Mouse (Mus musculus): ENCODE data around the gene Ephx1.
"Not testable (repeated sequence)": the region's sequence is repeated elsewhere in the genome, so short reads cannot be mapped to it uniquely, and the experiment has no call there.

The Ephx1 gene

GRCm38 (mm10) chr1:180972941-180973340 lies 47.8 kb downstream of the Ephx1 start:
- no peak for DNase-seq

GRCm38 (mm10) chr1:180967261-180967660 lies 53.4 kb downstream of the Ephx1 start:
- DNase-seq, result no peak

DNA sequence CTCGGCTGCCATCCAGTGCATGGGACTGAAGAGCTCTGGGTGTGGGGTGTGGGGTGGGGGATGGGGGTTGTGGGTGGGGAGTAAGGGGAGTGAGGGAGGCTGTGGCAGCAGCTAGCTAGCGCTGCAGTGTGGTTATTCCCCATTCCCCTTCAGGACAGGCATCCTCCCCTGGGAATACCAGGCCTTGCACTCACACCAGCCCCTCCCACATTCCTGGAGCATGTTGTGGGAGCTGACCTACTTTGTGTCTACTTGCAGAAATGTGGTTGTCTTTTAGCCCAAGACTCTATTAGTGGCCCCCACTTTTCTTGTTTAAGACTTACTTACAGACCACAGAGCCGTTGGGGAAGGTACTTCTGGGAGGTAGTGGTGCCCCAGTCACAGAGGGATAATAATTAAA lies 54.2 kb downstream of the Ephx1 start:
- DNase-seq, result no peak

DNA sequence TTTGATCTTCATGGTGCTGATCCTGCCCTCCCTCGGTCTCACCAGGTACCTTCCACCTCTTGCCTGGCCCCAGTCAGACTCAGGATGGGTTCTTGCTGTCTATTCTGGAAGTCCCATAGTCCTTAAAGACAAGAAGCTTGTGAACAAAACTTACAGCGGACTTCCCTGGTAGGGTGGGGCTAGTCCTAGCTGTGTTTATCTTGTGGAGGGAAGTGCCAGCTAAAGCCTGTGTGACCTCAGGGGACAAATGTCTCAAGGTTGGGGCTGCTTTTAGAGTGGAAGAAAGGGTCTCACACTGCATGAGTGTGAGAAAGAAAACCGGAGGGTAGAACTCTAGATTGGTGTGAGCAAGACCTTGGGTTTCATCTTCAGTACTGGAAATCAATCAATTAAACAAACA lies 54.9 kb downstream of the Ephx1 start:
- DNase-seq, result no peak

- DNase-seq, result no peak
These were observed 61.9 kb downstream of the Ephx1 start for GRCm38 (mm10) chr1:180958797-180959196.

DNA sequence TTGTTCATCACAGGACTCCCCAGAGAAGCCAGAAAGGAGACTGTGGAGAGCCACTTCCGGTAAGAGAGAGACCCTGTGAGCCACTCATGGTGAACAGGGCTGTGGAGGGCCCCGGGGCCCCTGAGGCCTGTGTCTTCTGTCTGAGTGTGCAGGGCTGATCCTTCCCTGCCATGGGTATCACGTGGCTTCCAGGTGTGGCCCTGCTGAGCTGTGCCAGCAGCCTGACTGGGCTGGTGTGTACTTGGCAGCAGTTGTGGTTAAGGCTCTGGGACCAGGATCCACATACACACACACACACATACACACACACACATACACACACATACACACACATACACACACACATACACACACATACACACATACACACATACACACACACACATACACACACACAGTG lies 62.7 kb downstream of the Ephx1 start:
- DNase-seq, result no peak

- no peak for DNase-seq
These were observed 63.7 kb downstream of the Ephx1 start for GRCm38 (mm10) chr1:180956973-180957381.

DNA sequence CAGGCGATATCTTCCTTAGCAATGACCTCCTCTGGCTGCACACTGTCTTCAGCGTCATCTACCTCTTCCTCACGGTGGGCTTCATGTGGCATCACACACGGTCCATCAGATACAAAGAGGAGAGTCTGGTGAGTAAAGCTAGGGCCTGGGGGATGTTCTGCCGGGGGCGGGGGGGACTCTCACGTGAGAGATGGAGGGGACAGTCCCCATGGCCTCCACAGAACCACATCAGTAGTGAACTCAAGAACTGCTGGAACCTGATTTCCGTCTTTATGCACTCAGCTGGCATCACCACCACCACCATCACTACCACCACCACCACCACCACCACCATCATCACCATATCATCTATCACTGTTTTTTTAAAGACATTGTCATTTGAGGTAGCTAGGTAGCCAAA lies 64.3 kb downstream of the Ephx1 start:
- no peak for DNase-seq

DNA sequence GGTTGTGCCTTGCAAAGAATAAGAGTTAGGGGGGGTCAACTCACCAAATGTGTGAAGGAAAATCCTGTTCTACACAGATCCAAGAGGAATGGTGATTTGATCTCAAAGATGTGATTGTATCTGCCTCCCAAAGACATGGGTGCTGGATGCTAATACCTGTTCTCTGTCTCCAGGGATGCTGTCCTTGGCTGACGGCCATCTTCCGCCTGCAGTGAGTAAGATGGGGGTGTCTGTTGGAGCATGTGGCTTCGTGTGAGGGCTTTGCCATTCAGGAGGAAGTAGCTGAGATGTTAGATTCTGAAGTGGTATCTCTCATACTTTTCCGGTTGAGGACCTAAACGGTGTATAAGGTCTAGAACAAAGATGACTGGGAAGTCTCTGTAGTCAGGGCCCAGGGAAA lies 67.9 kb downstream of the Ephx1 start:
- DNase-seq, result no peak

GRCm38 (mm10) chr1:180952085-180952746 lies 68.5 kb downstream of the Ephx1 start:
- no peak for DNase-seq

DNA sequence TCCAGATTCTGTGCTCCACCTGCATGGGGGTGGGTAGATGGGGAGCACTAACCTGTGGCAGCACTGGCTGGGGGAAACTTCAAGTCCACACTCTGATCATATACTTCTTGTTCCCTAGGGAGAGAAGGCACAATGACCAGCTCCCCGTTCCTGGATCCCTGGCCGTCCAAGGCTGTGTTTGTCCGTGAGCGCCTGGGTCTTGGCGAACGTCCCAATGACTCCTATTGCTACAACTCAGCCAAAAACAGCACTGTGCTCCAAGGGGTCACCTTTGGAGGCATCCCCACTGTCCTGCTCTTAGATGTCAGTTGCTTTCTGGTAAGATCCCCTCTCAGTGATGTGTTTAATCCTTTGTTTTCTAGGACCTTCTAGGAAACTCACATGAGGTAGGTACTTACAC lies 74.3 kb downstream of the Ephx1 start:
- no peak for DNase-seq

GRCm38 (mm10) chr1:180945001-180945980 lies 75.4 kb downstream of the Ephx1 start:
- DNase-seq, result no peak

GRCm38 (mm10) chr1:180944553-180944952 lies 76.2 kb downstream of the Ephx1 start:
- DNase-seq, result no peak

- no peak for DNase-seq
These were observed 76.8 kb downstream of the Ephx1 start for GRCm38 (mm10) chr1:180943896-180944295.

- DNase-seq, result no peak
These were observed 77.6 kb downstream of the Ephx1 start for GRCm38 (mm10) chr1:180943032-180943644.

DNA sequence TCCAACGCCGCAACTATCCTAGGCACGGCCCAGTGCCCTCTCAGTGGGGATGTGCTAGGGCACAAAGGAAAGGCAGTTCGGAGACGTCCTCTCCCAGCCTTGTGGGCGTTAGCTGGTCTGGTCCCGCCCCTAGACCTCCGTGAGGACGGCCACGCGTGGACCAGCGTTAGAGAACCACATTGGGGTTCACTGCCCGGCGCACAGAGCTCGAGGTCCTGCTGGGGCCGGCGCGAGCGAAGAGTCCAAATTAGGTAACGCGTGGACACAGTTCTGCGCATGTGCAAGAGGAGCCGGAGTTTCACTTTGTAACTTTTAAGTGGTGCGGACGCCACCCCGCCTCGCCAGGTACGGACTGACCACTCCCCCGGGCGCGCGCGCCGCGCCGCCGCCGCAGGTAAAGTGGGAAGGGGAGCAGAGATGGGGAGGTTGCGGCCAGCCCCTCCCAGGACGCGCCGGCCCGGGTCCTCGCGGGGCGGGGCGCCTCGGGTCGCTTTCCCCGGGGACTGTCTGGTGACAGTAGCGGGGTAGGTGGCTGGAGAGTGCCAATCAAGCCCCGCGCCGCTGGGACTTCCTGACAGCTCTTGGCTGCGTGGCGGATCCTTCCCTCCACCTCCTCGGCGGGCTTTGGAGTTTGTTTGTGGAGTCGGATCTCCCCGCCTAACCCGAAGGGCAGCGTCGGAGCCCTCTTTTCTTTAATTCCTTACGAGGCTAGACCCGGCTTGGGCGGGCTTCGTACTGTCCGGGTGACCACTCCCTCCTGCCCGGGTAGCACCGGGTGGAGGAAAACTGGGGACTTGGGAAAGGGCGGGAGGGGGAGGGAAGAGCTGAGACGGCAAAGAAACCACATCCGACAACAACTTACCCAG lies 78.3 kb downstream of the Ephx1 start, which contains the start of gene Tmem63a:
TSS of gene Tmem63a (plus strand) at position 179 of the 866 bp plus-strand sequence.
- no peak for DNase-seq

DNA sequence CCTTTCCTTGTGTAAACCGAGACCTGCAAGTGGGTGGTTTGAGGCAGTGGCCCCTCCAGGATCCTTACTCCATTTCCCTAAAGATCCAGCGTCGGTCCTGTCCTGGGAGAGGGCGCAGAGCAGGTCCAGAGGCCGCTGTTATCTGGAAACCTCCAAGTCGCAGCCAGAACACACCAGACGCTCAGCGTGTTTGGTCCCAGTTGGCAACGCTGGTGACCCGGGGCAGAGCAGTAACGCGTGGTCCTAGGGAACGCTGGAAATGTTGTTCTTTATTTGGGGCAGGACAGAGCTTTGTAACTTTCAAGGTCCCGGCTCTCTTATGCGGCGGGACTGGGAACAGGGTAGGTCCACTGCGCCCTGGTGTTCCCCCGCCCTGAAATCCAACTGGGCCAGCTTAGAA lies 79.0 kb downstream of the Ephx1 start:
- DNase-seq, result no peak

DNA sequence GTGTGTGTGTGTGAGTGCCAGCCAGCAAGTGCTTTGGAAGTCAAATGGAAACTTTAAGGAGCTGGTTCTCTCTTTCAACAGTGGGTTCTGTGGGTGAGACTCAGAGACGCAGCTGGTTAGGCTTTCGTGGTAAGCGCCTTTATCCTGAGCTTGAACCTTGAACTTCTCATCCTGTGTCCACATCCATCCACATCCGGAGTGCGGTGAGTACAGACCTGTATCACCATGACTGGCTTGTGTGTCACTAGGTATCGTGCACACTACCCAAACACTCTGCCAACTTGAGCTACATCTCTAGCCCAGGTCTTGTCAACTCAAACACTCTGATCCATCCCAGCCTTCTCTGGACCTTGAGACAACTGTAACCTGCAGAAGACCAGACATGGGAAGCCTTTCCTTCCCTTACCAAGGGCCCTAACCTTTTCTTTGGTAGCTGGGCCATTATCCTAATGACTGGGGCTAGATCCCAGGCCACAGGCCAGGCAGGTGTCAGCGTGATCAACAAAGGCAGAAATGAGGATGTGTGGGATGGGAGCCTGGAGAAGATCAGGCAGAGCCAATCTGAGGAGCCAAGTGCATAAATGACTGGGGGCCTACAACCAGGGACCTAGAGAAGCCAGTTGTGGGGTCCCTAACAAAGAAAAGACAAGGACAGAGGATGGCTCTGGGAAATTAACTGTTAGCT lies 79.8 kb downstream of the Ephx1 start:
- no peak for DNase-seq

DNA sequence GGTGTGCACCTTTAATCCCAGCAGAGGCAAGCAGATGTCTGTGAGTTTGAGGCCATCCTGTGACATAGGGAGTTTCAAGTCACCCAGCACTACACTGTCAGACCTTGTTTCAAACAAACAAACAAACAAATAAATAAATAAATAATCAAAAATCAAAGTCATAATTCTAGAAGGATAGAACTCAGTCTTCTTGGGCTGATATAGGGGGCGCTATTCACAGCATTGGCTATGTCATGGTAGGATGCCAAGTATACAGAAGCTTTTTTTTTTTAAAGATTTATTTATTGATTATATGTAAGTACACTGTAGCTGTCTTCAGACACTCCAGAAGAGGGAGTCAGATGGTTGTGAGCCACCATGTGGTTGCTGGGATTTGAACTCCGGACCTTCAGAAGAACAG lies 81.9 kb downstream of the Ephx1 start:
- not testable (repeated sequence) for DNase-seq

GRCm38 (mm10) chr1:180937631-180938030 lies 83.1 kb downstream of the Ephx1 start:
- DNase-seq, result not testable (repeated sequence)

- DNase-seq, result not testable (repeated sequence)
These were observed 83.9 kb downstream of the Ephx1 start for GRCm38 (mm10) chr1:180936610-180937398.

Data from cerebellum, adult 9-10 months (tissue).